Mouse (Mus musculus) midbrain, embryonic 15.5 days (tissue): ENCODE measurements around the gene Lrfn1. TPM values are rescaled to one million over a fixed set of nuclear protein-coding genes. Genes with fewer than 3 reads are reported as not detected.

Experiments
- polyA plus RNA-seq: library from polyadenylated mRNA; unstranded; fragments of >200 nt; fragmentation: Nextera tagmentation; extraction: Ambion mirVana; gene quantifications from 2 replicates; pipeline ENCODE4 v1.2.1, GENCODE M21; 2015

The Lrfn1 gene
- polyA plus RNA-seq, 1 experiment from 2014 or later = 20.9 TPM

Other genes starting within 250 kb of the Lrfn1 start
- gene Eid2, start 184.1 kb upstream of the Lrfn1 start, polyA plus RNA-seq = 16.4 and 21.0 TPM in 2 replicates
- 44.1 and 45.1 TPM in 2 replicates for gene Eid2b, start 174.2 kb upstream of the Lrfn1 start, polyA plus RNA-seq
- 0.92 and 1.3 TPM in 2 replicates for gene Selenov, start 160.8 kb upstream of the Lrfn1 start, polyA plus RNA-seq
- gene Dll3, start 149.7 kb upstream of the Lrfn1 start, polyA plus RNA-seq = 22.6 and 23.1 TPM in 2 replicates
- 129 and 136 TPM in 2 replicates for gene Timm50, start 139.9 kb upstream of the Lrfn1 start, polyA plus RNA-seq
- gene Supt5, start 113.2 kb upstream of the Lrfn1 start, polyA plus RNA-seq = 111 and 112 TPM in 2 replicates
- 430 and 438 TPM in 2 replicates for gene Rps16, start 101.3 kb upstream of the Lrfn1 start, polyA plus RNA-seq
- 28.8 and 32.5 TPM in 2 replicates for gene Plekhg2, start 79.4 kb upstream of the Lrfn1 start, polyA plus RNA-seq
- 3.2 and 3.3 TPM in 2 replicates for gene Zfp36, start 71.7 kb upstream of the Lrfn1 start, polyA plus RNA-seq
- 46.6 and 47.0 TPM in 2 replicates for gene Med29, start 59.3 kb upstream of the Lrfn1 start, polyA plus RNA-seq
- 92.5 and 110 TPM in 2 replicates for gene Paf1, start 59.0 kb upstream of the Lrfn1 start, polyA plus RNA-seq
- gene Gmfg, start 14.5 kb upstream of the Lrfn1 start, polyA plus RNA-seq = 3.2 and 3.4 TPM in 2 replicates
- not detected in 2 replicates for gene Ifnl2, start 58.5 kb downstream of the Lrfn1 start, polyA plus RNA-seq
- gene Ifnl3, start 70.9 kb downstream of the Lrfn1 start, polyA plus RNA-seq = not detected in 2 replicates
- gene Sycn, start 88.9 kb downstream of the Lrfn1 start, polyA plus RNA-seq = not detected in 2 replicates
- gene Nccrp1, start 95.3 kb downstream of the Lrfn1 start, polyA plus RNA-seq = 0.14 and 0.18 TPM in 2 replicates
- gene Samd4b, start 146.2 kb downstream of the Lrfn1 start, polyA plus RNA-seq = 22.8 and 24.8 TPM in 2 replicates
- gene Pak4, start 146.2 kb downstream of the Lrfn1 start, polyA plus RNA-seq = 20.9 and 21.6 TPM in 2 replicates
- 0.40 TPM in 1 of 2 replicates, not detected in the other for gene Acp7, start 179.4 kb downstream of the Lrfn1 start, polyA plus RNA-seq
- 10.2 and 12.1 TPM in 2 replicates for gene Fbxo27, start 240.9 kb downstream of the Lrfn1 start, polyA plus RNA-seq